Mouse (Mus musculus): Measurements from ENCODE around the gene Per1. TPM values are rescaled to one million over a fixed set of nuclear protein-coding genes. Genes with fewer than 3 reads are reported as not detected.

Per1 gene
- polyA plus RNA-seq, 1 experiment from 2014 or later: 8.0 TPM

GRCm38 (mm10) chr11:69075764-69076479 lies 19.1 kb upstream of the Per1 start:
- Histone ChIP-seq H3K9me3 (no peaks in the 10 kb centered on the region), H3K27ac (replicated peaks) (no peak overlapping the region), H3K27me3 (no peaks in the 10 kb centered on the region), H3K4me3 (no peak overlapping the region), H3K9ac (no peak overlapping the region), H3K4me2 (no peak overlapping the region), H3K36me3 (no peaks in the 10 kb centered on the region), H3K4me1 (replicated peaks) (peaks cover 37% of the 10 kb centered on the region)
- no peak for ATAC-seq (ENCODE audit: low read depth)
- 48% methylated on average over 9 of the region's 9 CpGs for WGBS

DNA sequence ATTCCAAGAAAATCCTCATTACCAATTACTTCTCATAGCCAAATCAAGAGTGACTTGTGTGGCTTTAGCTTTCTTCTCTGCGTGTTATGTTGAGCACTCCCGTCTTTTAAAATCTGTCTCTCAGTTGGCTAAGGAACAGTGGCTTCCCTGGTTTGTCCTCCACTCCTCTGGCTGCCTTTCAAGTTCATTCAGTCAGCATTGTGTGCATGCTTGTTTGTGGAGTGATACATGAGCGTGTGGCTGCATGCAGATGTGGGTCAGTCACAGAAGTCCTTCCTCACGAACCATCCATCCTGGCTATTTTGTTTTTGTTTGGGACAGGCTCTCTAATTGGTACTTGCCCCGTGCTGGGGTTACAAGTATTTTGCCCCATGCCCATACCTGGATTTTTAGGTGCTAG lies 18.4 kb upstream of the Per1 start:
- Histone ChIP-seq H3K4me1 (replicated peaks) (peaks cover 31% of the 10 kb centered on the region), H3K9me3 (no peaks in the 10 kb centered on the region), H3K27me3 (no peaks in the 10 kb centered on the region), H3K4me3 (no peak overlapping the region), H3K27ac (replicated peaks) (no peak overlapping the region), H3K36me3 (no peaks in the 10 kb centered on the region), H3K4me2 (no peak overlapping the region), H3K9ac (no peak overlapping the region)
- no peak for ATAC-seq (ENCODE audit: low read depth)
- WGBS: 57% methylated on average over 5 of the region's 5 CpGs

DNA sequence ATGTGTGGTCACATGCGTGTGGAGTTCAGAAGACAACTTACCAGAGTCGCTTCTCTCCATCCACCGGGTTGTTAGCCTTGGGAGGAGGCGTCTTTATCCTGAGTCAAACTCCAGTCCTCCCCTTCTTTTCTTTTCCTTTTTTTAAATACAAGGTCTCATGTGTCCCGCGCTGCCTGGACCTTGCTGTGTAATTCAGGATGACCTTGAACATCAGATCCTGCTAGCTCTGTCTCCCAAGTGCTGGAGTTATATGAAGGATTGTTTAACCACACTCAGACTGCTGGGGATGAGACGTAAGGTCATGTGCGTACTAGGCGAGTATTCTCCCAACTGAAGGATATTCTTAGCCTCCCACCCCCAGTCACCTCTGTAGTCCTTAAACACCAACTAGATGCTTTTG lies 17.7 kb upstream of the Per1 start:
- Histone ChIP-seq H3K4me1 (replicated peaks) (peaks cover 23% of the 10 kb centered on the region), H3K27me3 (no peaks in the 10 kb centered on the region), H3K27ac (replicated peaks) (no peak overlapping the region), H3K4me3 (no peak overlapping the region), H3K4me2 (no peak overlapping the region), H3K9ac (no peak overlapping the region), H3K36me3 (no peaks in the 10 kb centered on the region), H3K9me3 (no peaks in the 10 kb centered on the region)
- 90% methylated on average over 9 of the region's 9 CpGs for WGBS
- ATAC-seq (ENCODE audit: low read depth): no peak

- Histone ChIP-seq H3K9me3 (no peaks in the 10 kb centered on the region), H3K4me1 (replicated peaks) (peaks cover 19% of the 10 kb centered on the region), H3K4me3 (no peak overlapping the region), H3K27ac (replicated peaks) (no peak overlapping the region), H3K9ac (no peak overlapping the region), H3K27me3 (no peaks in the 10 kb centered on the region), H3K4me2 (no peak overlapping the region), H3K36me3 (no peaks in the 10 kb centered on the region)
- no peak for ATAC-seq (ENCODE audit: low read depth)
- 75% methylated on average over 6 of the region's 6 CpGs for WGBS
These were observed 17.0 kb upstream of the Per1 start for GRCm38 (mm10) chr11:69078041-69078440.

DNA sequence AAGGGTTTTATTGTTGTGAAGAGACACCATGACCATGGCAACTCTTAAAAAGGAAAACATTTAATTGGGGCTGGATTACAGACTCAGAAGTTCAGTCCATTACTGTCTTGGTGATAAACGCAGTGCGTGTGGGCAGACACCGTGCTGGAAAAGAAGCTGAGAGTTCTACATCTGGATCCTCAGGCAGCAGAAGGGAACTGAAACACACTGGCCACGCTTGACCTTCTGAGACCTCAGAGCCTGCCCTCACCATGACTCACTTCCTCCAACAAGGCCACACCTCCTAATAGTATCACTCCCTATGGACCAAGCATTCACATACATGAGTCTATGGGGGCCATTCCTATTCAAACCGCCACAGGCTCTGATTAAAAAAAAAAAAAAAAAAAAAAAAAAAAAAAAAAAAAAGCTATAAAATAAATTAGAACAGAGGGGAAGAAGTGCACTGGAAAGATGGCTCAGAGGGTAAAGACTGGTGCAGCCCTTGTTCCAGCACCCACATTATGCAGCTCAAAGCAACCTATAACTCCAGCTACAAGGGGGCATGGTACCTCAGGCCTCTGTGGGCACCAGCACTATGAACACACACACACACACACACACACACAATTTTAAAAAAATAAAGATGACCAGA lies 16.1 kb upstream of the Per1 start:
- Histone ChIP-seq H3K4me2 (no peak overlapping the region), H3K9ac (no peak overlapping the region), H3K4me1 (replicated peaks) (peaks cover 13% of the 10 kb centered on the region), H3K4me3 (no peak overlapping the region), H3K27ac (replicated peaks) (no peak overlapping the region), H3K36me3 (no peaks in the 10 kb centered on the region), H3K27me3 (no peaks in the 10 kb centered on the region), H3K9me3 (no peaks in the 10 kb centered on the region)
- ATAC-seq (ENCODE audit: low read depth): no peak
- WGBS: 65% methylated on average over 5 of the region's 5 CpGs

DNA sequence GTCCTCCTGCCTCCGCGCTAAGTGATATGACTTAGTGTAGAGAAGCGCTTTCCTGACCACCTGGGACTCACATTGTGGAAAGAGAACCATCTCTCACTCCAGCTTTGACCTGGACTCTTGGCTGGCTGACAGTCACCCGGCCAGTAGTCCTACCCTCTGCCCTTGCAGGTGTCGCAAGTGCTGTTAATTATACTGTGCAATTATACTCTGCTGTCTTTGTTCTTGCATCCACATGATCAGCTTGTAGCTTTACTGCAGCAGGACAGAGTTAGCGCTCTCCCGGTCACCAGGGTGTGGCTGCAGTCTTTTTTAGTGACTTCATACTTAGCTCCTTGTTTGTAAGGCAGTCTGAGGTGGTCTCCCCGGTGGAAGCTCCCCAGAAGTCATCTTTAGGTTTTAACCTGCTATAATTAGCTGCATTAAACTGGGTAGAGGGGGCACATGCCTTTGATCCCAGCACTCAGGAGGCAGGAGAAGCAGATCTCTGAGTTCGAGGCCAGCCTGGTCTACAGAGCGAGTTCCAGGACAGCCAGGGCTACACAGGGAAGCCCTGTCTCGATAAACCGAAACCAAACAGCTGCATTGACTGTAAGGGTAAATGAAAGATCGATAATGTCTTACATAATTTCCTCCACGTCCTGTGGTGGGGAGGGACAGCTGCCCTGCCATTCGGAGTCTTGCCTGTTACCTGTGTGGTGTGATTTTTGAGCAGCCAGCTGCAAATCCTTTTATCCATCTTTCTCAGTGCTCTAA lies 14.7 kb upstream of the Per1 start:
- H3K27me3 ChIP-seq: no peaks in the 10 kb centered on the region
- 0 out of 2 replicates have a peak, but pooled peaks cover 4% of the 10 kb centered on the region for H3K4me1 ChIP-seq (replicated peaks)
- no peaks in the 10 kb centered on the region for H3K9me3 ChIP-seq
- H3K4me3 ChIP-seq: no peak overlapping the region
- ATAC-seq (ENCODE audit: low read depth): no peak
- peak overlapping the region; percentile 5; the same call in 1 of the 2 replicates for H3K9ac ChIP-seq
- 76% methylated on average over 15 of the region's 15 CpGs for WGBS
- H3K27ac ChIP-seq (replicated peaks): no peak overlapping the region
- no peak overlapping the region for H3K4me2 ChIP-seq
- no peaks in the 10 kb centered on the region for H3K36me3 ChIP-seq

DNA sequence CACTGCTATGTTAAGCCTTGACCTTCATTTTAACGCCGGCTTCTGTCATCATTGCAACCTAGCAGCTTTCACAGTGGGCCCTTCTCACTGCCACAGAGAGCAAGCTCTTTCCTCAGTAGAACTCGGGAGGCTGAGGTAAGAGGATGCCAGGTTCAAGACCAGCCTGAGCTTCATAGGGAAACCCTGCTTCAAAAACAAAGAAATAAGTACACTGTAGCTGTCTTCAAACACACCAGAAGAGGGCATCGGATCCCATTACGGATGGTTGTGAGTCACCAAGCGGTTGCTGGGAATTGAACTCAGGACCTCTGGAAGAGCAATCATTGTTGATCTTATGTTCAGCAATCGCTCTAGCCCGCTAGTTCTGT lies 14.2 kb upstream of the Per1 start:
- Histone ChIP-seq H3K4me2 (no peak overlapping the region), H3K9me3 (no peaks in the 10 kb centered on the region), H3K27me3 (no peaks in the 10 kb centered on the region), H3K4me1 (replicated peaks) (0 out of 2 replicates have a peak, but pooled peaks cover 4% of the 10 kb centered on the region), H3K4me3 (no peak overlapping the region), H3K36me3 (no peaks in the 10 kb centered on the region), H3K27ac (replicated peaks) (no peak overlapping the region), H3K9ac (no peak overlapping the region)
- WGBS: 87% methylated on average over 8 of the region's 8 CpGs
- ATAC-seq (ENCODE audit: low read depth): no peak

- H3K9me3 ChIP-seq: no peaks in the 10 kb centered on the region
- no peak overlapping the region for H3K4me3 ChIP-seq
- ATAC-seq (ENCODE audit: low read depth): no peak
- H3K4me1 ChIP-seq (replicated peaks): no peaks in the 10 kb centered on the region
- no peak overlapping the region for H3K27ac ChIP-seq (replicated peaks)
- H3K4me2 ChIP-seq: no peak overlapping the region
- 85% methylated on average over 7 of the region's 7 CpGs for WGBS
- H3K27me3 ChIP-seq: no peaks in the 10 kb centered on the region
- no peak overlapping the region for H3K9ac ChIP-seq
- H3K36me3 ChIP-seq: no peaks in the 10 kb centered on the region
These were observed 13.4 kb upstream of the Per1 start for GRCm38 (mm10) chr11:69081613-69082012.

DNA sequence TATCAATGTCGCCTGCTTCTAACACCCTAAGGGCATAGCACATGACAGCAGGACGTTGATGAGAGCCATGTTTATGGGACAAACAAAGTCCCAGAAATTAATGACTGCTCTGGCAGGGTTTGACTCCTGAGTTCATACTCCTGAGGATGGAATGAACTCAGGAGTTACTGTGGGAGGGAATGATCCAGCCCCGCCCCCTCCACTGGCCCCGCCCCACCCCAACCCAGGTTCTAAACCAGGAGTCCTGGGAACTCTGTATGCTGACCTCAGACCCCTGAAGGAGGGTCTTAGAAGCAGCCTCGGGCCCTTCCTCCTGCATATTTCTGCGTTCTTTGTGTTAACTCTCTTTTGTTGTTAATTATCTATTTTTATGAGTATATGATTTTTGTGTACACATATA lies 9.4 kb upstream of the Per1 start:
- Histone ChIP-seq H3K36me3 (peaks cover 11% of the 10 kb centered on the region), H3K27me3 (no peaks in the 10 kb centered on the region), H3K4me2 (no peak overlapping the region), H3K27ac (replicated peaks) (no peak overlapping the region), H3K4me3 (no peak overlapping the region), H3K4me1 (replicated peaks) (peaks cover 29% of the 10 kb centered on the region), H3K9ac (no peak overlapping the region), H3K9me3 (no peaks in the 10 kb centered on the region)
- WGBS: 64% methylated on average over 6 of the region's 6 CpGs
- ATAC-seq (ENCODE audit: low read depth): no peak

- no peak overlapping the region for H3K4me2 ChIP-seq
- peaks cover 37% of the 10 kb centered on the region for H3K4me1 ChIP-seq (replicated peaks)
- 60% methylated on average over 6 of the region's 6 CpGs for WGBS
- H3K27me3 ChIP-seq: no peaks in the 10 kb centered on the region
- peaks cover 18% of the 10 kb centered on the region for H3K36me3 ChIP-seq
- no peak for ATAC-seq (ENCODE audit: low read depth)
- H3K27ac ChIP-seq (replicated peaks): peak overlapping the region; percentile 97; the same call in 1 of the 2 replicates
- H3K4me3 ChIP-seq: no peak overlapping the region
- 0 out of 2 replicates have a peak overlapping the region, but pooled peaks have one; percentile 8 for H3K9ac ChIP-seq
- no peaks in the 10 kb centered on the region for H3K9me3 ChIP-seq
These were observed 8.6 kb upstream of the Per1 start for GRCm38 (mm10) chr11:69086390-69086789.

- Histone ChIP-seq H3K4me3 (no peak overlapping the region), H3K9ac (0 out of 2 replicates have a peak overlapping the region, but pooled peaks have one; percentile 32), H3K36me3 (peaks cover 25% of the 10 kb centered on the region), H3K9me3 (no peaks in the 10 kb centered on the region), H3K27ac (replicated peaks) (peak overlapping the region; percentile 97), H3K27me3 (no peaks in the 10 kb centered on the region), H3K4me1 (replicated peaks) (peaks cover 44% of the 10 kb centered on the region), H3K4me2 (no peak overlapping the region)
- ATAC-seq (ENCODE audit: low read depth): no peak
- 34% methylated on average over 4 of the region's 4 CpGs for WGBS
These were observed 7.9 kb upstream of the Per1 start for GRCm38 (mm10) chr11:69087082-69087481.

GRCm38 (mm10) chr11:69087597-69087996 lies 7.4 kb upstream of the Per1 start:
- 63% methylated on average over 2 of the region's 2 CpGs for WGBS
- Histone ChIP-seq H3K9ac (peak overlapping the region; percentile 100), H3K27me3 (no peaks in the 10 kb centered on the region), H3K36me3 (peaks cover 28% of the 10 kb centered on the region), H3K27ac (replicated peaks) (peak overlapping the region; percentile 97), H3K4me2 (peak overlapping the region; percentile 98), H3K9me3 (no peaks in the 10 kb centered on the region), H3K4me3 (peak overlapping the region; percentile 98), H3K4me1 (replicated peaks) (peaks cover 44% of the 10 kb centered on the region)
- no peak for ATAC-seq (ENCODE audit: low read depth)
